Mouse (Mus musculus) left cerebral cortex, adult 11 months (tissue): ENCODE data around the gene Tekt5.
A peak's percentile ranks its signal among the peaks of the same experiment; 100 is the strongest.

Experiments used
- DNase-seq: peaks from one replicate; pipeline ENCODE4 v3.0.0; 2022; ENCODE audit warnings: low spot score

The Tekt5 gene

DNA sequence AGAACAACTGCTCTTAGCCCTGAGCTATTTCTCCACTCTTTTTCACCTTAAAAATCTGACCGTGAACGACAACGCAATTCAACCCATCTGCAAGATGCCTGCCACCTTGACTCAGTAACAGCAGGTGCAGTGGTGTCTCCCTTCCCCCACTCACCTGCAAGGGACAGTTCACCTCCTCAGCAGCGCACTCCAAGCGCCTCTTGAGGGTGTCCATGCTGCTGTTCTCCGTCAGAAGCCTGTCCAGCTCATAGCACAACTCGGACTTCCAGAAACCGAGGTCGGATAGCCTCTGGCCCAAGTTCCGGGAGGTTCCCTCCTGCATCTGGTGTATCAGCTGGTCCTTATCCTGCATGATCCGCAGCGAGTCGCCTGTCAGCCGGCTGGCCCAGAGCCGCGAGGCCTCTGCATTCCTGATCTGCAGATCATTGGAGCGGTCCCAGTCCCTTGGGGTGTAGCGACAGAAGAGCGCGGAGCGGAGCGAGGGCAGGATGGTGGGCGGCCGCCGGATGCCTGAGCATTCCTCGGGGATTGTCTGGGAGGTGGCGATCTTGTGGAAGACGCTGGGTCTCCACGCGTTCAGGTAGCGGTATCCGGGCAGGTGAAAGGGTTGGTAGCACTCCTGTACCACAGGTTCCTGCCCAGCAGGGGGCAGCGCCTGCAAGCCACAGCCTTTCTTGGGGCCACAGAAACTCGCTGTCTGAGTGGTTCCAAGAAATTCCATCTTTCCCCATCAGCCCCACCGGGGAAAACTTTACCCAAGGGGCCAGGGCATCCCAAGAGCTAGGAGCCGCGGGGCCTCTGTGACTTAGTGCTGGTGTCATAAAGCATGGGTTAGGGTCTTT, at the start of gene Tekt5:
Tekt5 (minus strand) TSS at position 792 of the 842 bp plus-strand sequence.
- DNase-seq = no peak

DNA sequence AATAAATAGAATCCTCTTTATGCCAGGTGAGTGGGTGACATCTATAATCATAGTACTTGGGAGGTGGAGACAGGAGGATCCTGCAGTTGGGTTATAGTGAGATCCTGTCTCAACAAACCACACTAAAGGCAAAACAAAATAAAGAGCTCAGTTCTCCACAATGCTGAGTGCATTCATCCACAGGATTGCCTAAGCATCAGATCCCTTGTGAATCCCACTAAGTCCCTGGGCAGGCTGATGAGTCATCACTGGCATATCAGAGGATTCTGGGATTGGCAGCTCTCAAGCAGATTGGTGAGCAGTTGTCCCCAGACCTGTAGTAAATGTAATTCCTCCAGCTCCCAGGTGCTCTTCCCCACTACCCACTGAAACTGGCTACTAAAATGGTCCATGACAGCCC, 48.4 kb upstream of the Tekt5 start:
- no peak for DNase-seq

DNA sequence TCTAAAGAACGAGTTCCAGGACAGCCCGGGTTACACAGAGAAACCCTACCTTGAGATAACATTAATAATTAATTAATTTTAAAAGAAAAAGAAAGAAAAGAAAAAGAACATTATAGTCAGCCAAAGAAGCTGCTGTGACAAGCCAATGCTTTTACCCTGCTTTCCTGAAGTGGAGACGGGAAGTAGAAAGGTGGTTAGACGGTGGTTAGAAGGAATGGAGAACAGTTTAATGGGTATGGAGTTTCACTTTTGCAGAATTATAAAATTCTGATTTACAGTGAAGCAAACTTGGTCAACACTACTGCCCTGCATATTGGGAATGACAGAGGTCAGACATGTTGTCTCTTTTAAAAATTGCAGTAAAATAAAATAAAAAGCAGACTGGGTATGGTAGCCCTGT, 46.5 kb upstream of the Tekt5 start:
- no peak for DNase-seq

DNA sequence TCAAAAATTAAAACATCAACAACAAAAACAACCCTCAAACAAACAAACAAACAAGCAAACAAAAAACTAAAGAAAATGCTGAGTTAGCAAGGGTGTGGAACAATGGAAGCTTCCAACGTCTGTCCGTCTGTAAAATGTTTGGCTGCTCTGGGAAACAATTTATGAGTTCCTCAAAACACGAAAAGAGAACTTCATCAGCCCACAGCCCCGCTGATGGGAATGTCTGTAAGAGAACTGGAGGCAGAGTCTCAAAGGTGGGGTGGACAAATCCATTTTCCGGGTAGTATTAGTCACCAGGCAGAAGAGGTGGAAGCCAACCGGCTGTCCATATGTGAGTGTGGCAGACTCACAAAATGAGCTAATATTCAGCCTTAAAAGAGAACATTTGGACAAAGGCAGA, 46.0 kb upstream of the Tekt5 start:
- no peak for DNase-seq

DNA sequence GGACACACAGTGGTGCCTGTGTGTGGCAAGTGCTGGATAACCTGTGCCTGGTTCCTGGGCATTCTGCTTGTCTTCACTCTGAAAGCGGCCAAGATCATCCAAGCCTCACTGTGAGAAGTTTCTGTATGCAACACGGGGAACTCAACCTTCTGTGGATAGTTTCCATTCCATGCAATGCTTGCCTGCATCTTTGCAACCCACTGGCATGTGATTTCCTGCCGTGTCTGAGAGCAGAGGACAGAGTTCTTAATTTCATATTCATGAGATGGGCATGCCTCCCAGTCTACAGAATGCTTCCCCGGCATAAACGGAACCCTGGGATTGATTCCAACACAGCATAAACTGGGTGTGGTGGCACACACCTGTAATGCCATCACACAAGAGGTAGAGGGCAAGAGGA, 42.8 kb upstream of the Tekt5 start:
- no peak for DNase-seq

DNA sequence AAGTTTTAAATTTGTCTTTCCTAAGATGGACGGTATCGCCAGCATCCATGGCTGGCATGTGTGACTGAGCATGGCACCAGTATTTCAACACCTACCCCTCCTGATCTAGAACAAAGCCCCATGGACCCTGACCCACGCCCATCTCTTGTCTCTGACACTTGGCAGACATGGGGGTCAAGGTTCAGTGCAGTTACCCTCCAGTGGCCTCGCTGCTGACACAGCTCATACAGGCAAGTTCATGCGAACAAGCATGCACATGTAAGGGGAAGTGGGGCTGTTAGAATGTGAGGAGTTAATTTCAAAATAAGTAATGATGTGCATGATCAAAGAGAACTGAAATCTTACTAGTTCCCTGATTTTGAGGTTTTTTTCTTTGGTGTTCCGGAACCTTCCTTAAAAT, 40.9 kb upstream of the Tekt5 start:
- no peak for DNase-seq

DNA sequence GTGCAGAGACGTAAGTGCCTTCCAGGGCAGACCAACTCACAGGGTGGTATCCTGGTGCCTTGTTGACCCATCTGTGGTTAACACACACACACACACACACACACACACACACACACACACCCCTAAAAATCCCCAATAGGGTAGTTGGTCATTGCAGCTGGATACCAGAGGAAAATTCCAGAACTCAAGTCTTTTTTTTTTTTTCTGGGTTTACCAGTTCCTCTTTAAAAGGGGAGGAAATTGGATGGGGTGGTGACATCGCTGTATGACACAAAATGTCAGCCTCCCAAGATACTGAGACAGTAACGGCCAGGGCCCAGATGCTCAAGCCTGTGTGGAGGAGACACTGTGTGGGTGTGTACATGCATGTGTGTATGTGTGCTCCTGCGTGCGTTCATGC, 38.1 kb upstream of the Tekt5 start:
- DNase-seq = no peak

DNA sequence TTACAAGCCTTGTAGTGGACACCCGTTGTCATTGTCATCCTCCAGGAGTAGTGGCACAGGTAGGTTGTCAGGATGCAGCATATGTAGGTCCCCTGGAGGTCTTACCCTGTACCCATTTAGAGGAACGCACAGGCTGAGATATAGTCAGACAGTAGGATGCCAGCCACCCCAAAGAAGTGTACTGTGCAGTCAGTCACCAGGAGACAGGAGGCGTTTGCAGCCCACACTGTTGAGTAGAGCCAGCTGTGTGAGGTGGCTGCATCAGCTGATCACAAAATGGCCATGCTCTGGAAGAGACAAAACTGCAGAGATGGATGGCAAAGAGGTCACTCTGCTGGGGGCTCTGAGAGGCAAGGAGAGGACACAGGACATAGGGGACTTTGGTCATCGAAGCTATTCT, 37.1 kb upstream of the Tekt5 start:
- no peak for DNase-seq

DNA sequence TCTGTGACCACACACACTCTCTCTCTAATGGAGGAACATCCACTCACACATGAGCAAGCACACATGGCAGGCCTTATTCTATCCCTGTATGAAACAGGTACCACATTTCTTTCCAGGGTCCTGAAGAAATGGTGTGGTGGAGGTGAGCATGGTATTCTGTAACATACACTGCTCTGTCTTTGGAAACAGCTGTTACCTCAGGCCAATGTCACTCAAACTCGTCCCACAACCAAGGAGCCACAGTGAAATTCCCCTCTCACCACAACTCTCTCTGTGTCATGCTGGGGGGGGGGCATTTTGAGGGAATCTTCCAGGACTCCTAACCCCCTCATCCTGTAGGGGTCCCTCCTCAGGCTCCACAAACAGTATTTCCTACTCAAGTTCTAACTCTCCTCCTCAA, 36.6 kb upstream of the Tekt5 start:
- no peak for DNase-seq

DNA sequence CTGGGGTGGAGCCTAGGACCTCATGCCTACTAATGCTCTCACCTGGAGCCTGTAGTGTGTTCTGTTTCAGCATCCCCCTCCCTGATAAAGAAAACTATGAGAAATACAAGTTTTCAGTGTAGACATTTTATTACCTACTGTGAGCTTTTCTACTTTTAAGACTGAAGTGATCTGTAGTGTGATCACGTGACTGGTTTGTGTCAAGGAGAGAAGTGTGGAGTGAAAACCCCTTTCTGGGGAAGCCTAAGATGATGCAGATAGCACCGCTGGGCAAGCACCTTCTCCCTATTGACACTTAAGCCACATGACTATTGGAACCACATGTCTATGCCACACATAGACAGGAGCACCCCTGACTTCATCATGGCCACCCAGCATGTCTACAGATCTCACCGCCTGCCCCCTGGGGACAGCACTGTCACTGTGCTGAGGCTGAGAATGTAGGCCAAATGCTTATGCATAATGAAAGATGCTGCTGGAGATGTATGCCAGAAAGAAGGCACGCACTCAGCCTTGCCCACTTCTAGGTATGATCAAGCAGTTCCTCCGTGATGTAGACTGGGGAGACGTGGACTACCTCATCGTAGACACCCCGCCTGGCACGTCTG, 25.3 kb upstream of the Tekt5 start:
- no peak for DNase-seq

DNA sequence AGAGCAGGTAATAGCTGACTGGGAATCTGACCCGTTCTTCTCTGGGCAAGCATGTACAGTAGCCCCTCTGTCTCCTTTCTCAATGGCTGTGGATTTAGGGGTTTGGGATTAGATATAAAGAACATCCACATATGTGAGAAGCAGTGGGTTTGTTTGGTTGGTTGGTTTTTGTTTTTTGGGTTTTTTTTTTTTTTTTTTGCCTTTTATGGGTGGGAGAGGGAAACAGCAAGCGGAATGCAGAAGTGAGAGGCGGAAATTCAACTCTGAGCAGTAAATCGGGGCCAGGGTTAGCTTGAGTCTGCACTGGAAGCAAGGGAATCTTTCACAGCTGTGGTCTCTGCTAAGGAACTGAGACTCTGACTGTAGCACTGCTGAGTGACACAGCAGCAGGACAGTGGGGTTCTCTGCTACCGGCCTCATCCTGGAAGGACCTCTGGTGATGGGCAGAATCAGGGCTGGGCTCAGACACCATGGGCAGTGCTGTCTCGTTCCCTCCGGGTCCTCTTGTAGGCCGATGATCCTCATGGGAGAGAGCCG, 22.5 kb upstream of the Tekt5 start:
- no peak for DNase-seq

DNA sequence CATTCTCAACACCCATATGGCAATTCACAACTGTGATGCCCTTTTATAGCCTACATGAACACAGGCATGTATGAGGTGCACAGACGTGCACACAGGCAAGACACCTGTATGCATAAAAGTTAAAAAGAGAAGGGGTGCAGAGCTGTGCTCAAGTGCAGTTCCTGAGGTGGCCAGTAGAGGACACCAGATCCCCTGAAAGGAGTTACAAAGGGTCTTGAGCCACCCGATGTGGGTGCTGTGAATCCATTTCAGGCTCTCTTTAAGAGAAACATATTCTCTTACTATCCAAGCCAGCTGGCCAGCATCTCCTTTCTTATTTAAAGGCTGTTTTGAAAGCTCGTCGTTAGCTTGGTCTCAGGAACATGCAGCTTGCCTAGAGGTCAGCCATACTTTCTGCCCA, 21.6 kb upstream of the Tekt5 start:
- DNase-seq = no peak

DNA sequence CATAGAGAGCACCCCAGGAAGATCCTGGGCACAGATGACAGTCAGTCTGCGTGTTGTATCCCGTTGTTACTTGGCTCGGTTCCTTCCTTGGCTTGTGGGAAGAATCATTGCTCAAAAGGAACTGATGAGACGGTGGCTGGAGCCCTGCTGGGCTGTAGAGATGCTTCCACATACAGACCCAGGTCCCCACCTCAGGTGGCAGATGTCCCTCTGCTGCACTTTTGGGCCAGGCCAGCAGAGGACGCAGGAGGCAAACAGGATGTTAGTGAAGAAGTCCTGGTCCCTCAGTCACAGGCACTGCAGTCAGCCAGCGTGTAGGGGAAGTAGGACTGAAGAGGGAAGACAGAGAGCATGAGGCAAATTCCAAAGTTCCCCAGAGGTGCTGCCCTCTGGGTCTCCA, 20.7 kb upstream of the Tekt5 start:
- DNase-seq = no peak

DNA sequence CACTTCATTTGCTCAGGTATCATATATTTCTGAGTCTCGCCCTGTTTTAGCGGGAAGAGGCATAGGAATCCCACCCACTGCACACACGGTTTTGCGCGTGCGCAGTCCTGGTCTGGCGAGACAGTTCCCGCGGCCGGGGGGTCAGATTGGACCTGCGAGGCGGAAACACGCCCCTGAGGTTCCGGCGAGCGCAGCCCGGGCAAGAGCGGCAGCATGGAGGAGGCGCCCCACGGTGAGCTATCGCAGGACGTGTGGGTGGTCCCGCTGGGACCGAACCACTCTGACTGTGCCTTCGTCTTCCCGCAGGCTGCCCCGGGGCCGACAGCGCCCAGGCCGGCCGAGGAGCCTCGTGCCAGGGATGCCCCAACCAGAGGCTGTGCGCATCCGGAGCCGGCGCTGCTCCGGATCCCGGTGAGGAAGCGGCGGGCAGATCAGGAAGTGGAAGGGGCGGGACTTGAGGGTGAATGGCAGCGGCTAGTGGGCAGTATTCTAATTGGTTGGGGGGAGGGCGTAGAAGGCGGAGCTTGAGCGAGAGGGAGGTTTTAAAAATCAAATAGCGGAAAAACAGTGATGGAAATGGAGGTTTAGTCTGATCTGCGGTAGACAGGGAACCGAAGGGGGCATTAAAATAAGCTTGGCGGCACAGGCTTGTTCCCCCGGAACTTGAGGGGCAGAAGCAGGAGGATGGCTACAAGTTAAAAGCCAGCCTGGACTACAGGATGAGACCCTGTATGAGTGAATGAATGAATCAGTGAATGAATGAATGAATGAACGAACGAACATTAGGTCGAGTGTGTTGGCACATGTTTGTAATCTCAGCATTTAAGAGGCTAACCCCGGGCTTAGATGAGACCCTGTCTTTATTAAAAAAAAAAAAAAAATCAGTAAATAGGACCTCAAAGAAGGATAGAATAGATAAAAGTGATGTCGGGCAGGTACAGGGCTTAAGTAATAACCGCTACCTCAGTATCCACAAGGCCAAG, 16.8 kb upstream of the Tekt5 start, which contains the start of gene Nubp1:
Nubp1 (plus strand) TSS at position 185 of the 983 bp plus-strand sequence.
- peak; percentile 89 for DNase-seq

DNA sequence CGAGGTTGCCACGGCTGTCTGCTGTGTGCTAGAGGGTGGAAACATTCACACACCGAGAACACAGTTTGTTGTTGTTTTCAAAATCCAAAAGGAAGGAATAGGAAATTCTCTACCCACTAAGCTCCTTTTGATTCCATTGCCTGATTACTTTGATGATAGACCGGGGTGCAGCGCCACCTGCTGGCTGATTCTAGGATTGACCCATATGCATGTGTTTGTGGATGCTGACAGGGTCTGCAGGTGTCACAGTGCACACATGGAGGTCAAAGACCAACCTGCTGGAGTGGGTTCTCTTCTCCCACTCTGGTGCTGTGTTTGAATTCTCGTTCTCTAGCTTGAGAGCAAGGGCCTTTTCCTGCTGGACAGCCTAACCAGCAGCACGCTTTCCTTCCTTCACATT, 3.9 kb upstream of the Tekt5 start:
- peak; percentile 63 for DNase-seq

DNA sequence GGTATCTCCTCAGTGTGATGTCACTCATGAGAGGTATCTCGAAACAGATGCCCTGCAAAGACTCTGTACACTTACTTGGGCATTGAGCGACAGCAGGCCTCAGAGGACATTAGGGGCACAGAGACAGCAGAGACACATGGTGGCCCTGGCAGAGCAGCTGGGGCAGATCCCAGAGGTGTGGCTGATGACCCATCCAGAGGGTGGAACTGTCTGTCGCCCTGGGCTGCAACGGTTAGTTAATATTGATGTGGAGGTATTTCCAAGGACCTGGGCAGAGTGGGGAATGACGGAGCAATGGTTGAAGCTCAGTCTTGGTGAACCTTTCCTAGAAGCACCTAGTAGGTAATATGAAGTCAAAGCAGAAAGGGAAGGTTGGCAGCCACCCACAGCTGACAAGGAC, 3.5 kb upstream of the Tekt5 start:
- no peak for DNase-seq

DNA sequence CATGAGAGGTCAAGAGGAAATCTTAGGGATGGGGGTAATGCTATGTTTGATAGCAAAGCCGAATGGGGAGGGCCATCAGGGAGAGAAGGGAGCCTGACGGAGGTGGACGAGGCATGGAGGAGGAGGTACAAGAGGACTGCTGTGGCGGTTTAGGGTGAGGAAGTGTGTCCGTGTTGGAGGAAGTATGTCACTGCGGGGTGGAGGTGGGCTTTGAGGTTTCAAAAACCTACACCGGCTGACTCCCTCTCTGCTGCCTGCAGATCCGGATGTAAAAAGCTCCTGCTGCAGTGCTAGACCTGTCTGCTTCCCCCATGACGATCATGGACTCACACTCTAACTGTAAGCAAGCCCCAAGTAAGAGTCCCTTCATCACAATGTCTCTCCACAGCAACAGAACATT, 2.7 kb downstream of the Tekt5 start:
- DNase-seq = no peak

DNA sequence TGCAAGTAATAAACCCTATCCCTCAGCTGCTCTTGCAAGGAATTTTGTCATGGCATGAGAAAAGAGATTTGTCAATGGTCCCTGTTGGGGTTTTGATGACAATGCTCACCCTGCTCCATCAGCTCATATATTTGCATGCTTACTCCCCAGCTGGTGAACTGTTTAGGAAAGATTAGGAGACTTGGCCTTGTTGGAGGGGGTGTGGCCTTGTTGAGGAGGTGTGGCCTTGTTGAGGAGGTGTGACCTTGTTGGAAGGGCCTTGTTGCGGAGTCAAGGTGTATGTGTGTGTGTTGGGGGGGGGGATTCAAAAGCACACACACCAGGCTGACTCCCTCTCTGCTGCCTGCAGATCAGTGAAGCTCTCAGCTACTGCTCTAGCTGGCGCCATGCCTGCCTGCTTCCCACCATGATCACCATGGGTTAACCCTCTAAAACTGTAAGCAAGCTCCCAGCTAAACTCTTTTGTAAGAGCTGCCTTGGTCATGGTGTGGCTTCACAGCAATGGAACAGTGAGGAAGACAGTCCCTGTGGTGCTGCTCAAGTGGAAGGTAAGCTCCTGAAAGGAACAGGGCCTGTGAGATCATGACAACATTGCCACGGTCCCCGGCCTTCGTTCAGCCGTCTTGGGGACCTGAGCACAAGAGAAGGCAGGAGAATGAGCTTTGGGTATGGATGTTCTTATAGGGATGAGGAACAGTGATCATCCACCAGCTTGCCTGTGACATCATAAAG, 6.5 kb downstream of the Tekt5 start:
- no peak for DNase-seq

DNA sequence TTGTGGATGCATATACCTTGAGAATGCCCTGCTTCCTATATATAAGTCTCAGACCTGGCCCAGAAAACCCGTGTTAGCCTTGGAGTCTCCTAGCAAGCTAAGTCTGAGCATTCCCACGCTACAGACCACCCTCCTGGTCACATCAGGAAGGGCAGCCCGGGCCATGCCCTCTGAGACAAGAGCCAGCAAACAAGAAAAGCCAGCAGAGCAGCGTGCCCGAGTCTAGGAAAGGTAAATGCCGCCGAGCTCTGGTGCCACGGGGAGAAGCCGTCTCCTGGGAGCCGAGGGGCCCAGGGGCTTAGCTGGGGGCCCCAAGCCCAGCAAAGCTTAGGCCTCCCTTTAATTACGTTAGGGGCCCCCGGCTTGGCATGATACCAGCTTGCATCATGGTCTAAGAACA, 10.0 kb downstream of the Tekt5 start:
- no peak for DNase-seq

DNA sequence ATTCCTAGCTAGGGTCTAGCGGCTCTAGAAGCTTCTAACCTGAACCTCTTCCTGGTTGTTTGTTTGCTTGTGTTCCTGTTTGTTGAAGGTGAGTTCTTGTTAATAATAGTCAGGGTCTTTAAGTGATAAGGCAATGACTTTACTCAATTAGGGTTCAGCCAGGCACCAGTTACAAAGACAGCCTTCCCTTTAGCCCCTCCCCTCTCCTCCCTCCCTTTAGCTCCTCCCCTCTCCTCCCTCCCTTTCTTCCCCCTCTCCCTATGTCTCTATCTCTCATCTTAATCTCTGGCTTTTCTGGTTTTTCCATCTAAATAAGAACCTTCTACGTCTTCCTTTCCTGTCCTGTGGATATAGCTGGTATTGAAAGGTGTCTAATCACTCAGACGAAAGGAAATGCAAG, 10.7 kb downstream of the Tekt5 start:
- DNase-seq = no peak

DNA sequence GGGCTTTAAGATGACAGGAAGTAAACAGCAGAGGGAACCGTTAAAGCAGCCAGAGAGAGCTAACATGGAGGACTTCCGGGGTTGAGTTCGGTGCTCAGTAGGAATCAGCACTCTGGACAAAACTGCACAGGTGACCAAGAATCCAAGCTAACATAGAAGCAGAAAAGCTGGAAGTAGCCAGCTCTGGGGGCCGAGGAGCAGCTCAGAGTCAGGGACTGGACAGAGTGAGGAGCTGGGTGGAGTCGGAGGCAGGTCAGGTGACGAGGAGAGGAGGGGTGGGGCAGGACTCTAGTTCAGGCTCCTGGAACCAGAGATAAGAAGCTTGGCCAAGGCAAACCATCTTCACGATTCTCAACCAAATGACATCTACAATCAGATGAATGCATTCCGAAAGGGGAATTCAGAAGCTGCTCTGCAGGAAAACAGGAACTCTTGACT, 11.2 kb downstream of the Tekt5 start:
- DNase-seq = no peak

DNA sequence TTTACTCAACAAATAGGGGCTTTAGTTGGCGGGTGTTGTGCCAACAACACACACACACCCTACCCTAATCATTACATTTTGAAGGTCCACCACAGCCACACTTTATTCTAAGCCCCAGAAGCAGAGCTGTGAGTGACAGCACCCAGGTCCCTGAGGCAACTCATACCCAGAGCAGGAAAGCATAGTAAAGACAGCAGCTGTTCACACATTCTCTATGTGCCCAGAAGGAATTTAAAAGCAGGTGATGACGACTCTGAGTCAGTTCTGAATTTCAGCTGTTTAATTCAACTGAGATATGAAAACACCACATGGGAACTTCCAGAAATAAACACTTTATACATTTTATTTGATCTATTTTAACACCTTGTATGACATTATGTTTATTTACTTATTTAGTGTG, 15.8 kb downstream of the Tekt5 start:
- no peak for DNase-seq
